Mouse (Mus musculus) limb, embryonic 15.5 days (tissue): ENCODE data around the gene Nkg7. TPM values are rescaled to one million over a fixed set of nuclear protein-coding genes. Genes with fewer than 3 reads are reported as not detected.

Source experiments
- ATAC-seq: fragments of 200-750 bp; cut with Nextera tagmentation; 2 replicates; pipeline ENCODE4 v1.8.0; 2017; ENCODE audit warnings: low read depth, moderate TSS enrichment; ENCODE audit not compliant: insufficient number of reproducible peaks, low FRiP score, low TSS enrichment
- H3K27ac ChIP-seq: fragments of 300-500 bp; sonication (generic); 2 replicates; pipeline ENCODE4 v1.5.1; 2015; ENCODE audit warnings: moderate library complexity, mild to moderate bottlenecking, inconsistent platforms
- H3K27me3 ChIP-seq: fragments of 300-500 bp; sonication (generic); 2 replicates; pipeline ENCODE4 v1.6.1; 2015; ENCODE audit warnings: inconsistent platforms
- H3K36me3 ChIP-seq: fragments of 300-500 bp; sonication (generic); 2 replicates; pipeline ENCODE4 v1.6.1; 2015; ENCODE audit warnings: inconsistent platforms
- H3K4me1 ChIP-seq: fragments of 300-500 bp; sonication (generic); 2 replicates; pipeline ENCODE4 v1.6.1; 2015; ENCODE audit warnings: inconsistent platforms
- H3K4me2 ChIP-seq: fragments of 300-500 bp; sonication (generic); 2 replicates; pipeline ENCODE4 v1.6.1; 2015; ENCODE audit warnings: mild to moderate bottlenecking, inconsistent platforms
- H3K4me3 ChIP-seq: fragments of 300-500 bp; sonication (generic); 2 replicates; pipeline ENCODE4 v1.5.1; 2015; ENCODE audit warnings: mild to moderate bottlenecking, inconsistent platforms
- H3K9ac ChIP-seq: fragments of 300-500 bp; sonication (generic); 2 replicates; pipeline ENCODE4 v1.6.1; 2015; ENCODE audit warnings: inconsistent platforms
- H3K9me3 ChIP-seq: fragments of 300-500 bp; sonication (generic); 2 replicates; pipeline ENCODE4 v1.6.1; 2016; ENCODE audit warnings: inconsistent platforms
- WGBS: fragments of 180-500 bp; shearing (Covaris S2); methylation state at CpG from one replicate; pipeline ENCODE4 v1.1.7; 2015; 5-methylcytosine and 5-hydroxymethylcytosine counted together
- polyA plus RNA-seq: library from polyadenylated mRNA; unstranded; fragments of >200 nt; fragmentation: Nextera tagmentation; extraction: Ambion mirVana; gene quantifications from 2 replicates; pipeline ENCODE4 v1.2.1, GENCODE M21; 2015

Gene Nkg7
- polyA plus RNA-seq, 1 experiment from 2014 or later: 4.2 TPM

DNA sequence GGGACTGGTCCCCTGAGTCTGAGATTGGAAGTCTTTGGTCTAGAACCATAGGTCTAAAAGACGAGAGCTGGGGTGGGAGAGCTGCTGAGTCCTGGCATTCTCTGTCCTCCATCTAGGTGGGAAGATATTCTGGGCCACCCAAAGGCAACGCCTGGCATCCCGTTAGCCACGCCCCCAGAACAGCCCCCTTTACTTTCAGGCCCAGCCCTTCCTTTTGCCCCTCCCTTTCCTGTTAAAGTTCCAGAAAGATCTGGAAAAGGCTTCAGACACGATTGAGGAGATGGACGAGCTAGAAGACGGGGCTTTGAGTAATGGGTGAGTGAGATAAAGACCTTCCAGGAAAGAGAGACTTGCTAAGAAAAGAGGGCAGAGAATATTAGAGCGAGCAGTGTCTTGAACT lies 9.5 kb upstream of the Nkg7 start, which contains the start of gene Lim2:
Gene Lim2 (plus strand): TSS at position 265 of the 400 bp plus-strand sequence.
- H3K27ac ChIP-seq: no peak within 1 kb of the TSS
- no peaks in the 10 kb centered on the region for H3K9me3 ChIP-seq
- ATAC-seq: no peak
- no peaks in the 10 kb centered on the region for H3K36me3 ChIP-seq
- 0 out of 2 replicates have a peak, but pooled peaks cover 5% of the 10 kb centered on the region for H3K4me1 ChIP-seq
- WGBS: 88% methylated on average over 8 of the region's 8 CpGs
- no peak within 1 kb of the TSS for H3K4me2 ChIP-seq
- H3K27me3 ChIP-seq: no peaks in the 10 kb centered on the region
- H3K4me3 ChIP-seq: no peak within 1 kb of the TSS
- no peak within 1 kb of the TSS for H3K9ac ChIP-seq

DNA sequence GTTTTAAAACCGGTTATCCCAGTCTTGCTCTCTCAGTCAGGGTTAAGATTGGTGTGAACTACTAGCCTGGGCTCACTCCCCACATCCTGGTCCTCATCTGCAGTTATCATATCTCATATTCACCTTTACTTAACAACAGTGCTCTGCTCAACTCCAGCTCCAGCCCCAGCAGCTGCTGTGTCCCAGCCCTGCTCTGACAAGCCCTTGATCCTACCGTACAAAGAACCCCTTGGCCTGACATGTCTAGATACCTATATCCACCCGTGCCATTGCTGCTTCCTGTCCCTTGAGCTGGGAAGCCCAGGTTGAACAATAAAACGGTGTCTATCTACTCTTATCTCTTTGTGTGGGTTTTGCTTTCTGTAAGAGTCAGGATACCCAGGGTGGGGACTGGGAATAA lies 7.4 kb upstream of the Nkg7 start:
- Histone ChIP-seq H3K9ac (no peak overlapping the region), H3K27ac (no peak overlapping the region), H3K4me3 (no peak overlapping the region), H3K27me3 (no peaks in the 10 kb centered on the region), H3K4me1 (no peaks in the 10 kb centered on the region), H3K4me2 (no peak overlapping the region), H3K9me3 (no peaks in the 10 kb centered on the region), H3K36me3 (no peaks in the 10 kb centered on the region)
- no peak for ATAC-seq
- 54% methylated on average over 4 of the region's 4 CpGs for WGBS

DNA sequence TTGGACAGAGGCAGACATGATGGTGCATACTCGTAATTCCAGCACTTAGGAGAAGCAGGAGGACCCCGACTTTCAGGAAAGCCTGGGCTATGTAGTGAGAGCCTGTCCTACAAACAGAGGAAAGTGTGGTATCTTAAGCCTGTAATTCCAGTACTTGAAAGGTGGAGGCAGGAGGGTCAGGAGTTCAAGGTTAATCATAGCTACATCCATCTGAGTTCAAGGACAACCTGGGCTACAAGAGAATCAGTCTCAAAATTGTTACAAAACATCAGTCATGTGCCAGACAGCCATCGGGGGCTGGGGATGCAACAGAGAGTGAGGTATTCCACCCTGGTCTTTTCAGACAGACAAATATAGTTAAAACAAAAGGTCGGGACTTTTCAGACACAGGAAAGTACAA lies 4.0 kb upstream of the Nkg7 start:
- Histone ChIP-seq H3K27ac (no peak overlapping the region), H3K36me3 (no peaks in the 10 kb centered on the region), H3K4me2 (no peak overlapping the region), H3K9me3 (no peaks in the 10 kb centered on the region), H3K4me1 (no peaks in the 10 kb centered on the region), H3K9ac (no peak overlapping the region), H3K27me3 (no peaks in the 10 kb centered on the region), H3K4me3 (no peak overlapping the region)
- ATAC-seq: no peak
- WGBS: 70% methylated on average over 4 of the region's 4 CpGs

DNA sequence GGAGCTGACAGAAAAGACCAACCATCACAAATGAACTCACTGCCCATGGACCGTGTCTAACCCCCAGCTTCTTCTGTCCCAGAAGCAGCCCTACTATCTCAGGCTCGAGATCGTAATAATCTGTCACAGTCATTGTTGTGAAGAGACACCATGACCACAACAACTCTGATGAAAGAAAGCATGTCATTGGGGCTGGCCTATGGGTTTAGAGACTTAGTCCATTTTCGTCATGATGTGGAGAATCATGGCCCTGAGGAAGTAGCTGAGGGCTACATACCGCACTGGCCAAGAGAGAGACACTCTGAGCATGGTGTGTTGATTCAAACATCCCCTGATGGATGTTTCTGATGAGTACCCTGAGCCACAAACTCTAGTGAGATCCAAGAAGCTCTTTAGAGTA lies 2.2 kb upstream of the Nkg7 start:
- Histone ChIP-seq H3K36me3 (no peaks in the 10 kb centered on the region), H3K4me1 (no peaks in the 10 kb centered on the region), H3K9ac (no peak overlapping the region), H3K4me3 (no peak overlapping the region), H3K27ac (no peak overlapping the region), H3K9me3 (no peaks in the 10 kb centered on the region), H3K27me3 (no peaks in the 10 kb centered on the region), H3K4me2 (no peak overlapping the region)
- 85% methylated on average over 5 of the region's 5 CpGs for WGBS
- ATAC-seq: no peak

DNA sequence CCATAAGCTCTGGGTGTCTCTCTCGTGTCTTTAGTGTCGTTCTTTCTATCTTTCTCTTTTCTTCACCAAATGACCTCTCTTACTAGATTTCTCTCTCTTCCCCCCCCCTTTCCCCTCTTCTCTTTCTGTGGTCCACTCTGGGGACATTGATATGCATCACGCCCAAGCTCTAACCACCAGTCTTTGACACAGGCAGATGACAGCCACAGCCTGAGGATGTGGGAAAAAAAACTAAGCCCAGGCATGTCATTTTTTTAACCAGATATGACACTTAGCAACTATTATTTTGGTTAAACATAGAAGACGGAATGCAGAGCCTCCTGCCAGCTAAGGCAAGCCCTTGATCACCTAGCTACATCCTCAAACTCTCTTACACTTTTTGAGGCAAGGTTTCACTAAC lies 1.7 kb downstream of the Nkg7 start:
- H3K9me3 ChIP-seq: no peaks in the 10 kb centered on the region
- no peaks in the 10 kb centered on the region for H3K36me3 ChIP-seq
- H3K27ac ChIP-seq: no peak overlapping the region
- H3K4me3 ChIP-seq: no peak overlapping the region
- no peak overlapping the region for H3K9ac ChIP-seq
- H3K4me1 ChIP-seq: peaks cover 8% of the 10 kb centered on the region
- 75% methylated on average over 4 of the region's 4 CpGs for WGBS
- no peak overlapping the region for H3K4me2 ChIP-seq
- no peaks in the 10 kb centered on the region for H3K27me3 ChIP-seq
- no peak for ATAC-seq

DNA sequence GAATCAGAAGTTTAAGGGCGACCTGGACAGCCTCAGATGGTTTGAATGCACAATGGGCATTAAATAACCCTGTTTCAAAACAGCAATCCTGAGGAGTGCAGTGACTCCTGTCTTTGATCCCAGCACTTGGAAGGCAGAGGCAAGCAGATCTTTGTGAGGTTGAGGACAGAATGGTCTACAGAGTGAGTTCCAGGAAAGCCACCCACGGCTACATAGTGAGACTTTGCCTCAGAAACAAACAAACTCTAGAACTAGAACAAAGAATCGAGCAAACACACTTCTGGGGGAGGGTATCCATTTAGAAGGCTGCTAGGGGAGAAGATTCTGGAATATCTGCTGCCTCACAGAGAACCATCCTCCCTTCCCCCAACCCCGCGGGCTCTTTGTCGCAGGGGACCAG lies 3.6 kb downstream of the Nkg7 start, which contains the start of gene Cldnd2:
Gene Cldnd2 (plus strand): TSS at position 301 of the 400 bp plus-strand sequence.
- ATAC-seq: no peak

DNA sequence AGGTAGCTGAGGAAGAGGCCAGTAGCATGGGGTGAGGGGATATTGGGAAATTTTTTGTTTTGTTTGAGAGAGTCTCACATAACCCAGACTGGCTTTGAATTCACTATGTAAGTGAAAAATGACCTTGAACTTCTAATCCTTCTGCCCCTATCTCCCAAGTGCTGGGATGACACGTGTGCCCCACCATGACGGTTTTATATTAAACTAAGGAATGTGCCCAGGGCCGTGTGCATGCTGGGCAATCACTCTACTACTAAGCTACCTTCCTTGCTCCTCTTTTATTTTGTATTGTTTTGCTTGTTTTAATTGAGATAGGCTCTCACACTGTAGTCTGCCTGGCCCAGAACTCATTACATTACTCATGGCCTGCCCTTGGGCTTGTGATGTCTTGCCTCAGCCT lies 4.2 kb downstream of the Nkg7 start:
- no peak for ATAC-seq
- 73% methylated on average over 3 of the region's 3 CpGs for WGBS
- H3K36me3 ChIP-seq: no peaks in the 10 kb centered on the region
- no peaks in the 10 kb centered on the region for H3K27me3 ChIP-seq
- H3K9ac ChIP-seq: no peak overlapping the region
- H3K4me3 ChIP-seq: no peak overlapping the region
- H3K4me2 ChIP-seq: no peak overlapping the region
- H3K4me1 ChIP-seq: peaks cover 18% of the 10 kb centered on the region
- no peaks in the 10 kb centered on the region for H3K9me3 ChIP-seq
- no peak overlapping the region for H3K27ac ChIP-seq

More for the DNA sequence above, 3.6 kb downstream of the Nkg7 start, which contains the start of gene Cldnd2:
- Histone ChIP-seq H3K4me3 (no peak within 1 kb of the TSS), H3K27me3 (no peaks in the 10 kb centered on the region), H3K4me2 (no peak within 1 kb of the TSS), H3K9me3 (no peaks in the 10 kb centered on the region), H3K9ac (no peak within 1 kb of the TSS), H3K4me1 (peaks cover 18% of the 10 kb centered on the region), H3K27ac (no peak within 1 kb of the TSS), H3K36me3 (no peaks in the 10 kb centered on the region)
- WGBS: 85% methylated on average over 6 of the region's 6 CpGs

DNA sequence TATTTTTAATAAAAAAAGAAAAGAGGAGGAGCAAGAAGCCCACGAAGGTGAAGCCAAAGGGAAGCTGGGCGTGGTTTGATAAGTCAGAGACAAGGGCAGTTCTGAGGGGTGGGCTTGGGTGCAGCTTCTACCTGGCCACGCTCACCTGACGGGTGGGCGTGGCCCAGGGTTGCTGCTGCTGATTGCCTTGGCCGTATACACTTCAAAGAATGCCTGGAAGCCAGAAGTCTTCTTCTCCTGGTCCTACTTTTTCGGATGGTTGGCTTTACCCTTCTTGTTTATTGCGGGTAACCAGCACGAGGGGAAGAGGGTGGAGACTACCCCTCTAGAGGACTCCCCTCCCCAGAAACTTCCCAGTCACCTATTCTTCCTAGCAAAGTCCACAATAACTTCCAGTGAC lies 5.8 kb downstream of the Nkg7 start:
- ATAC-seq: no peak
- Histone ChIP-seq H3K4me3 (peak overlapping the region; percentile 60), H3K36me3 (no peaks in the 10 kb centered on the region), H3K9ac (peak overlapping the region; percentile 46), H3K4me1 (peaks cover 18% of the 10 kb centered on the region), H3K27ac (peak overlapping the region; percentile 98), H3K4me2 (peak overlapping the region; percentile 80), H3K27me3 (no peaks in the 10 kb centered on the region), H3K9me3 (no peaks in the 10 kb centered on the region)
- WGBS: 14% methylated on average over 9 of the region's 9 CpGs

DNA sequence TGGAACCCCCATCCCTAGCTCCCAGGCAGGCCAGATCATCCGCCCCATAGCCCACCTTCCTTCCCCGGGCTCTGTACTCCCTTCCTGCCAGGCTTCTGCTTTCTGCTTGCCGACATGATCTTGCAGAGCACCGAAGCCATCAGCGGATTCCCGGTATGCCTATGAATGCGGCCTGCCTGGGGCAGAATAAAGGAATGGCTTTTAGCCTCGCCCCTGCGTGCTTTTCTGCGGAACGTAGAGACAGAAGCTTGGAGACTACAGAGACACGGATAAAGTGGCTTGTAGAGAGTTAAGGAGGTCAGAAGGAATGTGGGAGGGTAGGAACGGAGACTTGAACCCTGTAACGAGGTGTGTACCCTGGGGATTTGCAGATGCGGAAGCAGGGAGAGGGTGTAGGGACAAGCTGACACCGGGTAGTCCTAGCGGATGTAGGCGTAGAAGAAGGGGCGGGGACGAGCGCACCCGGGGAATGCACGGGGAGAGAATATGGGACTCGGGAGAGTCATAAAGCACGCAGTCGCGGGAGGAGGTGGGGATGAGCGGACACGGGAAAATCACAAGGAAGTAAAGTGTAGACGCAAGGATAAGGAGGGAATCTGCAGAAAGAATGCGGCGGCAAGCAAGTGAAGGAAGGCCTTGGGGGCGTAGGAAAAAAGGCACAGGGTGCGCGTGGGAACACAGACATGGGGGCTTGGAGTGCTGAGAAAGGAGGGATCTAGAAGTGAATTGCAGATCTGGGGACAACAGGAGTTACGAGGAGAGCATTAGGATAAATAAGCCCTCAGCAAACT lies 6.4 kb downstream of the Nkg7 start:
- WGBS: under 1% methylated on average over 36 of the region's 36 CpGs
- no peaks in the 10 kb centered on the region for H3K27me3 ChIP-seq
- peak; percentile 88 for ATAC-seq

DNA sequence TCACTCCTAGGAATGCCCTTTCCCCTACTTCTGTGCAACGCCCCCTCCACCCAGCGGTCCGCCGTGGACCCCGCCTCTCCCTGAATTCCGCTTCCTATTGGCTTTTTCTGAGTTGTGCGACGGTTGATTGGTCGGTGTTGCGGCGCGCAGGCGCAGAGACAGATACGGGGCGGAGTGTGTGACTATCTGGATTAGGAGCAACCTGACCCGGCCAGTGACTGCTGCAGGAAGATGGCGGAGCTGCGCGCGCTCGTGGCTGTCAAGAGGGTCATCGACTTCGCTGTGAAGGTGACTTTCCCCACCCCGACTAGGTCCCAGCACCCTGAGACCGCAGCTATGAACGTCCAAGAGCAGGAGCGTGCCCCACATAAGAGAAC lies 7.0 kb downstream of the Nkg7 start, which contains the start of the genes Etfb and Gm45233:
Gene Etfb (plus strand): TSS at position 167 of the 377 bp plus-strand sequence.
Gene Gm45233 (plus strand): TSS at position 212 of the 377 bp plus-strand sequence.
- H3K4me2 ChIP-seq: peak within 1 kb of the TSS; percentile 80
- H3K4me1 ChIP-seq: peaks cover 18% of the 10 kb centered on the region
- peak within 1 kb of the TSS; percentile 98 for H3K27ac ChIP-seq
- under 1% methylated on average over 27 of the region's 27 CpGs for WGBS
- ATAC-seq: peak; percentile 96
- H3K36me3 ChIP-seq: no peaks in the 10 kb centered on the region
- H3K9ac ChIP-seq: peak within 1 kb of the TSS; percentile 51
- H3K4me3 ChIP-seq: peak within 1 kb of the TSS; percentile 60
- H3K9me3 ChIP-seq: no peaks in the 10 kb centered on the region
- H3K27me3 ChIP-seq: no peaks in the 10 kb centered on the region

More for the DNA sequence above, 6.4 kb downstream of the Nkg7 start:
- H3K4me3 ChIP-seq: peak overlapping the region; percentile 60
- H3K9ac ChIP-seq: peak overlapping the region; percentile 46
- H3K4me2 ChIP-seq: peak overlapping the region; percentile 80
- no peaks in the 10 kb centered on the region for H3K9me3 ChIP-seq
- no peaks in the 10 kb centered on the region for H3K36me3 ChIP-seq
- H3K4me1 ChIP-seq: peaks cover 18% of the 10 kb centered on the region
- H3K27ac ChIP-seq: peak overlapping the region; percentile 98

DNA sequence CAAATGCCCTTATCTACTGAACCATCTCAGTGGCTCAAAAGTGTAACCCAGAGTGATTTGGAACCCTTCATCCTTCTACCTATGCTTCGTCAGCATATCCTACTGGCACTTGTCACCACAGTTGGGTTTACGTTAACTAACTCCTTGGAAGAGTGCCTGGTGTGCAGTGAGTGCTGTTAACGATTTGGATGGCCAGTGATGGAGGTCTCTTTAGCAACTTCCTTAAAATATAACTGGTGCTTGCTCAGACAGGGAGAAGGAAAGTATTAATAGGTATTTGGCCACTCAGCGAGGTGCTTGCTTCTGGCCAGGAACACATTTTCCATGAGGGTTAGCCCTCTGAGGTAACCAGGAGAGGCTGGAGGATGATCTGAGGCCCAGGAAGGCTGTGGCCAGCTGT lies 10.9 kb downstream of the Nkg7 start:
- H3K9me3 ChIP-seq: no peaks in the 10 kb centered on the region
- WGBS: 76% methylated on average over 4 of the region's 4 CpGs
- H3K4me2 ChIP-seq: no peak overlapping the region
- no peak overlapping the region for H3K4me3 ChIP-seq
- peaks cover 10% of the 10 kb centered on the region for H3K36me3 ChIP-seq
- no peak for ATAC-seq
- H3K27ac ChIP-seq: no peak overlapping the region
- no peak overlapping the region for H3K9ac ChIP-seq
- no peaks in the 10 kb centered on the region for H3K27me3 ChIP-seq
- H3K4me1 ChIP-seq: peaks cover 14% of the 10 kb centered on the region

DNA sequence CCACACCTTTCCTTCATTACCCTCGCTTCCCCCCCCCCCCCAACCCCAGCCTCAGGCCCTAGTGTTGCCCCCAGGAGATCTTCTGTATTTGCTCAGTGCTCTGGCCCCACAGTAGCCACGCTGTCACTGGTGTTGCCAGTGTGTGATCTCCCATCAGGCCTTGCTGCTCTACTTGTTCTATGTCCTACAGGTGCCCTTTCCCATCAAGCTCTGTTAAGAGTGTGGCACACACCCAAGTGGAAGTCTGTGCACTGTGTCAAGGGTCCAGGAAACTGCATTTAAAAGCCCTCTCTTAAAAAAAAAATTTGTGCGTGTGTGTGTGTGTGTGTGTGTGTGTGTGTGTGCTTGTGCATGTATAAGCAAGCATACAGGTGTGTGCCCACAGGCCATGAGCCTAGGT lies 11.4 kb downstream of the Nkg7 start:
- Histone ChIP-seq H3K9me3 (no peaks in the 10 kb centered on the region), H3K4me1 (peaks cover 12% of the 10 kb centered on the region), H3K36me3 (peaks cover 15% of the 10 kb centered on the region), H3K27me3 (no peaks in the 10 kb centered on the region), H3K4me3 (no peak overlapping the region), H3K27ac (no peak overlapping the region), H3K4me2 (no peak overlapping the region), H3K9ac (no peak overlapping the region)
- no peak for ATAC-seq
- 94% methylated on average over 3 of the region's 3 CpGs for WGBS
